Mouse (Mus musculus): ENCODE data around the gene Ttll11.

Gene Ttll11

DNA sequence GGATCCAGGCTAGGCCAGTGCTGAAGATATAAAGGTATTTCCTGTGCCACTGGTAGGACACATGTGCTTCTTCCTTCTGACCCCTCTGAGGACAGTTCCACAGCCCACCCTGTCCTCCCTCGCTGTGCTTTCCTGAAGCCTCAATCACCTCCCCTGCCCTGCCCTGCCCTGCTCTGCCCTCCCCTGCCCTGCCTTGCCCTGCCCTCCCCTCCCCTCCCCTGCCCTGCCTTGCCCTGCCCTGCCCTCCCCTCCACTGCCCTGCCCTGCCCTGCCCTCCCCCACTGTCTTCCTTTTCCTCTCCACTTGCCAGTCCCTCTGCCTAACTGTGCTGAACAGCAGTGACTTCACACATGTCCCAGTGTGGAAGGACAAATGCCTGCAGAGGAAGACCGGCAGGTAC is 160.8 kb downstream of the Ttll11 start:
- no peak for DNase-seq

DNA sequence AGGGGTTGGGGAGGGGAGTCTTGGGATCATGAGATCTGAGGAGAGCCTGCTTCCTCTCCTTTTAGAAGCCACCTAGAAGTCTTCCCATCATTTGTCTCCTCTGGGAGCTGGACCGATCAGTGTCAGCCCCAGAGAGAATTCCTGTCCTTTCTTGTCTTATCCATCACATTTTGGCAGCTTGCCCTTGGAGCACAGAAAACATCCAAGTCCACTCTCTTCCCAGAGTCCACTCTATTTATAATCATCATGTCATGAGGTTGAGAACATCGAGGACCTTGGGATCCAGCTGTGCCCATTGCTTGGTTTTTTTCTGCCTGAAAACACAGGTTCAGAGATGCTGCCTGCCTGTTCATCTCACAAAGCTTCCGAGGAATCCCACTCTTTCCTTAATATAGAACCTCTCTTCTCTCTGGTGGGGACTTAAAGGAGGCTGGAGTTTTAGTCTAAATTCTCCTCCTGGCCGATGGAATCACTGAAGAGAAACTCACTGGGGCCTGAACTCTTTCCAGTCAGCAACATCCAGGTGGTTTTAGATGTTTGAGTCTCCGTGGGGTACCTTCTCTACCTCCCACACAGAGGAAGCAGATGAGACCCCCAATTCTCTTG is 163.6 kb downstream of the Ttll11 start:
- DNase-seq: no peak

DNA sequence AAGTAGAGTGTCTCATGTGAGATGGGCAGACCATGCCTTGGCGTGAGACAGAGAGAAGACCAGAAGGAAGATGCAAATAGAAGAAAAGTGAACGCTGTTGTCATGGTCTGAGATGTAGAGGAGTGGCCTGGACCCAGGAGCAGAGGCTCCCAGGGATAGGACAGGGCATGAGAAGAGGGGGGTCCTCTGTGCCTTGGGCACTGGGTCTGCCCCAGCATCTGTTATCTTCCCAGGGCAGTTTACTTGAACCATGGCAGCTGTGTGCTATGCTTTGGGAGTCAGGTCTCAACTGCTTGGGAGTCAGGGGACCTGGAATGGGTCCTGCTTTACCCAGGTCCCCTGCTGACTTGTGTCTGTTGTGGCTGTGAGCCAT is 167.2 kb downstream of the Ttll11 start:
- DNase-seq: no peak

DNA sequence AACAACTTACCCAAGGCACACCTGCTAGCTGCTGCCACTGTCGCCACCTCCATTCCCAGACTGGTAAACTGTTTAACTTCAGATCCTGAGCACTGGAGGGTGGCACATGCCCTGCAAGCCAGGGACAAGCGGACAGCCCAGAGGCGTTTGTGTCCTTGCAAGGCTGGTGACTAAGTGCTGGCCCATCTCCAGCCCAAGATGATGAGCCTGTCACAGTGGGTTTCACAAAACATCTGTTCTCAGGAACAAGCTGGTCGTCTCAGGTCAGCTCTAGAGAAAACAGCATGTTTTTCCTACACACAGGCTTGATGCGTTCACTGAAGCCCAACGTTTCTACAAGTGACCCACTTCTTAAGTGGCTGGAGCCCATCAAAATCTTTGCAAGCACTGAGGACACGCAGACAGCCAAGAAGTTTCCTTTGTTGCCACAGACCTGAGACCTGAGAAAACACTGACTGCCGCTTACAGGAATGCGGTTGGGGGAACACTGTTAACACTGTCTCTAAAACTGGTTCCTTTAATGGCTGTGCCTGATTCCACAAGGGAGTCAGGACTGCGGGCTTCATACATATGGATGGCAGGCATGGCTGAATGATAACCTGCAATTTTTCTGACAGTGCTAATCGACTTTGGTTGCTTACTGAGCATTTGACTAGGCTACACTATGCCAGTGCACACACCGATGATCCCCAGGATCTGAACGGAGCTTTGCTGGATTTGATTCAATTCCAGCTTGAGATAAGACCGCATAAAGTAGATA is 167.7 kb downstream of the Ttll11 start:
- peak; percentile 7 to 18 for DNase-seq

DNA sequence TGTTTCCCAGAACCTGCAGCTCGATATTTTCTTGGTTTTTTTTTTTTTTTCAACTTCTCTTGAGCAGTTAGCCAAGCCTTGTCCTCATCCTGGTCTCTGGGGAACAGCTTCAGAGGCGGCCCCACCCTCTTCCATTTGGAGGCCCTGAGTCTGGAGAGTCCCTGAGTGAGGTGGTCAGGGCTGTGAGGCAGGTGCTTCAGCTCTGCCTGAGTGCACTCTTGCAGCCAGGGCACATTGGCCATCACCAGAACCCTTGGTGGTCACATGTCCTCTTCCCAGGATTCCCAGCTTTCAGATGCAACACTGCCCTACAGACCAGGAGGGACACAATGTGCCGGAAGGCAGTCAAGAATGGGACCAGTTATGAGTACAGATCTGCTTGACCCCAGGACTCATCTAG is 169.7 kb downstream of the Ttll11 start:
- DNase-seq: no peak

DNA sequence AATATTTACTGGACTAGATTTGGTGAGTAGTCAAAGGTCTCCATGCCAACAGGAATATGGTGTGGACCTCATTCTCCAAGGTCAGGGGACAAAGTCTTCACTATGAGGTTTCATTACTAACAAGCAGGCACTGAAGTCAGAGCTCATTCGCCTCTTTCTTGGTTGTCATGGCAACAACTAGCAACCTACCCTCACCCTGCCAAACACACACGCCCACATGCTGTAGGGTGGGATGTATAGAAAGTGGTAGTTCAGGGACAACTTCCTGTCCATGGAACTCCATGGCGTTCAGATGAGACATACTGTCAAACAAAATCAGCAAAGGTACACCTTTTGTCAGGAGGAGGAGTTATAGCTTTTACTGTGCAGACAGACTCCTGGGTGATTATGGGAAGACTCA is 170.6 kb downstream of the Ttll11 start:
- no peak for DNase-seq

DNA sequence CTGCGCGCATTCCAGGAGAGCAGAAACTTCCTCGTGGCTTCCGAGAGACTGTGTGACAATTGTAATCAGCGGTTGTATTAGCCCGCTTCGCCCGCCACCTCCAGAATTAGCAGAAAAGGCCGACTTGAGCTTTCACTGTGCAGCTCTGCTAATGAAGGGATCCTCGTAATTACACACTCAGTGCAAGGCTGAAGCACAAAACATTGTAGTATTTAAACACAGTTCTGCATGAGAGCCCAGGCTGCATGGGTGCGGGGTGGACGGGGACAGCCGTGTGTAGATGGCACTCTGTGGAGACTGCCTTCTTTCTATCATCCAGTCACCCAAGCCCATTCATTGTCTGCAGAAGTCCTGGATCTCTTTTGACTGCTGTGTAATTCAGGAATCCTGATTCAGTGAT is 173.8 kb downstream of the Ttll11 start:
- peak in 1 of 2 experiments; percentile 19 for DNase-seq

DNA sequence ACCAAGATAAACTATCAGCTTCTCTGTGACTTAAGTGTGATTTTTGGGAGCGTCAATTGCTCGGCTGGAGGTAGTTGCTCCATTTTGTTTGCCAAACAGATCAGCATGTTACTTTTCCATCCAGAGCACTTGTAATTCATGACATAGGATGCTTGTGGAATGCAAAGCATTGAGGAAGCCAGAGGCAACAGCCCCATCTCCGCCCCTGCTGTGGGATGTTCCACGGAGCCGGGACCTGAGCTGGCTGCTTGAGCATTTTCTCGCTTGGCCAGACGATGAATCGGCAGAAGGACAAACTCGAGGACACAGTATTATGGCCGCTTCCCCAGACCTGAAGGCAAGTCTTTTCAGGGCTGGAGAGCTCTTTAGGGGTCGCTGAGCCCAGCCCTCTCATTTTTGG is 176.6 kb downstream of the Ttll11 start:
- no peak for DNase-seq

DNA sequence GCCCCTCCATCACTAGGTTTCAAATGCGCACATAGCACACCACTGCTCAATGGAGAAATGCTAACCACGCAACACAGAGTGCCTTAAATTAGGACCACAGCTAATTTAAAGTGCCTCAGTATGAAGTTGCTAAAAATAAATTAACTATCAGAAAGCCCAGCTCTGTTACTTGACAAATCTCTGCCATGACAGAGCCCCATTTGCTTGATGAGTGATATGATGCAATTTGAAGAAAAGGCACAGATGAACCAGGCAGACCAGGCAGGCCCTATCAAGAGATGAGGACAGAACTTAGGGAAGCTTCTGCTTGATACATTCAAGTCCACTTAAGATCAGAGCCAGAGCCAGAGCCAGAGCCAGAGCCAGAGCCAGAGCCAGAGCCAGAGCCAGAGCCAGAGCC is 178.0 kb downstream of the Ttll11 start:
- no peak for DNase-seq

DNA sequence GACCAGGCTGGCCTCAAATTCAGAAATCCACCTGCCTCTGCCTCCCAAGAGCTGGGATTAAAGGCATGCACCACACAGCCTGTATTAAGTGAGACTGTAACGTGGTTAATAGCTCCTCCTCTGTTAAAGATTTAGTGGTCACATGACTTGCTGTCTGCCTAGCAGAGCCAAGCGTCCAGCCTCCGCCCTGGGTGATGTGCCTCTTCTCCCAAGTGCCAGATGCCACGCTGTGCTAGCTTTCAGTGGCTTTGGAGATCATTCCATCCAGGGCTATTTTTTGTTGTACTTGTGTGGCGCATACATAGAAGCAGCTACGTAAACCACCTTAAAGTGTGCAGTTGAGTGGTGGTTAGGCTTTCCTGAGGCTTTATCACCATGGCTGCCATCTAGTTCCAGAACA is 180.6 kb downstream of the Ttll11 start:
- DNase-seq: no peak

DNA sequence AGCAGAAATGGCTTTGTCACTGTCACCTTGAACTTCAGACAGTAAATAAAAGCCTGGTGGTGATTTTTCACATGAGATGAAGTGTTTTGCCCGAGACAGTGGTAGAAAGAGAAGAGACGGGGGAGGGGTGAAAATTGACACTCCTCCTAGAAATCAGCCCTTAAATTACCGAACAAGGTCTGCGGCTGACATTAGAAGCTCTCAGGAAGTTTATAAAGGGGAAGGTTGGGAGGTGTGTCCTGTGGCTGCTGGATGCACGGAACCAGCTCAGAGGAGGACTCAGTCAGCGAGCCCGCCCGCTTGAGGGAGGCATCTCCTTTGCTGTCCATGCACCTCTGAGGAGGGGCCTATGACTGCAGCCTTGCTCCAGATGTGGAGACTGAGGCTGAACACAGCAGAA is 181.7 kb downstream of the Ttll11 start:
- no peak for DNase-seq

DNA sequence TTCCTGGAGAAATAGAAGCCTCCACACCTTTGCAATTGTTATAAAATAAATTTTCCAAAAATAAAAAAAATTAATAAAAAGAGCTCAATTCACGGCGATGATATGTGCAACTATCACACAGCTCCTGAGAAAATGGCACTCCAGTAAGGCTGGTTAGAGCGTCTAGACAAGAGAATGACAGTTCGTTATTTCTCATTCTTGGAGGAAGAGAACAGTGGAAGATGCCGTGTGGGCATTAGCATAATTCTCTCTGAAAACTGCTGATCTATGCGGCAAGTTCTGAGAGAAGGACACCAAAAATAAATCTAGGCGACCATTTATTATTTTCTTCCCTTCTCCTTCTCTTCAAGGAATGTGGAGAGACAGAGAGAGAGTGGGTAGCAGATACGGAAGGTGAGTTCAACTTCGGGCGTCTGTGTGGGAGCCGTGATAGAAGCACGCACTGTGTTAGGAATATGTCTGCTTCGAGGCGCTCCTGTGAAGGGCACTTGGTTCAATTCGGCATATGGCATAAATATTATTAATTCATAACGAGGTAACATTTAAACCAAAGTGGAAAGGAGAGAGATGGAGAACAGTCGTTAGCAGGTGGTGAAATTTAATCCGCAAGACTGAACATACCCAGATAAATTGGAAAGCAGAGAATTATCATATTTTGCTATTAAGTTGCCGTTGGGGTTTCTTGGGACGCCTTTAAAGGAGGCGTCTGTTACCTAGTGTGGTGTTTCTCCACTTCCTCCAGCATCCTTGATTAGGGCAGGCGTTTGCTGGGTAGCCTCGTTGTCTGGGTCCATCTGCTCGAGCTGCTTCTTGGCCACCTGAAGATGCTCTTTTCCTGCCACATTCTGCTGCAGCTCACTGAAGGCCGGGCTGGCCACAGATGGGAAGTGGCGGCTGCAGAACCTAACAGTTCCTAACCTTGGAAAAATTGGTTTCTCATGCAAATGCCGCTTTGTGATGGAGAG is 190.1 kb downstream of the Ttll11 start:
- no peak for DNase-seq

DNA sequence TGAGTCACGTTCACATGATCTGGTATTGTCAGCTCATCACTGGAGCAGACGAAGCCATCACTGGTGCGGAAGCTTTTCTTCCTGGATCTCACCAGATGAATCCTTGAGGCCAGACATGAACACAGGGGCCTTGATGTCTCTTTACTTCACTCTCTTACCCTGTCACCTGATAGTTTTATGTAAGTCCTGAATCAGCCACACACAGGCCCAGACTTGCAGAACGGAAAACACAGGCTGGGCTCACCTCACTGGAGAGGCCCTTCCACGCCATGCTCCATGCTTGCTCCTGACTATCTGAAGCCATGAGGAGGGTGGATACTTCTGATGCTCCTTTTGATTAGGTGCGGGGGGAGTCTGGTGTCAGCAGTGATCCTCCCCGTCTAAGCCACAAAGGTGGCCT is 193.8 kb downstream of the Ttll11 start:
- no peak for DNase-seq

DNA sequence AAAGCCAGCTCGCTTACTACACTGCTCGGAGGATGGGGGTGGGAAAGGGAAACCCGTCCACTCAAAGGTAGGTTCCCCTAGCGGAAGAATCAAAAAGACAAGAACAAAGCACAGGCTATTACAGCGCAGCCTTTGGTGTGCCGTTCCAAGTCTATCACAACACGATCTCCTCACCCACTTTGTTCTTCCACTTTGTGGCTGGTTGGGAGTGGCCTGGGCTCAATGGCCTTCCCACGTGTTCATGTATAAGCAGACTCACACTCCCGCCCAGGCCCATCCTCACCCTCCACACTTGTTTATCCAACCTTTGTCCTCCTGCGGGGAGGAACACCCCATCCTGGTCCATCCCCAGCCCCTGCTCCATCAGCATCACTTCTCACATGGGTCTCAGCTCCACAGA is 196.3 kb downstream of the Ttll11 start:
- no peak for DNase-seq

DNA sequence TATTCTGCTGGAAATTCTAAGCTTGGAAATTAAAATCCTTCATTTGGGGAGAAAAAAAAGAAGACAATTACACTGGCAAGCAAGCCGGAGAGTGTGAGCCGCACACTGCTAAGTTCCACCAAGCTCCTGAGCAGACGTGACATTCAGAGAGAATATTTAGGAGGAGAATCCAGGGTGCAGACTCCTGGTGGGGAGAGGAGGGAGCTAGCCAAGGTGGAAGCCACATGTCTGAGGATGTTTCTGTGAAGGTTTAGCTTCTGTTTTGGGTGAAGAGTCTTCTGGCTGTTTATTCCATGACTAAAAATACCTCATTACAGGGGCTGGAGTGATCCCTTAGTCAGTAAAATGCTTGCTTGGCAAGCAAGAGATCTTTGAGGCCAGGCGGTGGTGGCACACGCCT is 200.4 kb downstream of the Ttll11 start:
- DNase-seq: no peak

DNA sequence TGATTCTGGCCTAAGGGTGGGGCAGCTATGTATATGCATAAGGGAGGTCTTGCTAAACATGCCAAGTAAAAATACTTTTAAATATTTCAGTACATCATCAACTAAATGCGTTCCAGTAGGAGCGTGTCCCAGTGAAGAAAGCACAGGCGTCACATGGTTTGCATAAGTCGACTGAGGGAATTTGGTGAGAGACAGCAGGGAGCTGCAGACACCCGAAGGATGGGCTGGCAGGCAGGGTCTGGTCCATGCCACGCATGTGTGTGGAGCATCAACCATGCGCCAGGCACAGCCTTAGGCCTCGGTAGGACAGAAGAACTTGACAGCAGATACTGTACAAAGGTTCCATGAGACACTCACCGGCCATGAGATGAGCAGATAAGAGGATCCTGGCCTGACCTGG is 202.8 kb downstream of the Ttll11 start:
- no peak for DNase-seq

DNA sequence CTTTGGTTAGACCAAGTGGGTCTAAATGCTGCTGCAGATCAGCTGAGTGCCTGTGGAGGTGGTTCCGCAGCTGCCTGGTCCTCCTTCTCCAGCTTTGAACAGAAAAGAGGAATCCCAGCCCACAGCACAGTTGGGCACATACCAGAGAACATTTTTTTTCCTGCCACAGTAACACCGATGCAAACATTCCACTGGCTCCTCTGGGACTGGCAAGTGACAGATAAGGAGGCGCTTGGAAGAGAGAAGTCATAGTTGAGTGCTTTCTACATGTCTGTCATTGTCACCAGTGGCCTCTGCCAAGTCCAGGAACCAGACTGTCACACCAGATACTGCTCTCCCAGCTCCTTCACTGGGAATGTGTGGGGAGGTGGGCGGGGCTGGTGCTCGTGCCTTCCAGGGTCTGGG is 204.1 kb downstream of the Ttll11 start:
- DNase-seq: no peak

DNA sequence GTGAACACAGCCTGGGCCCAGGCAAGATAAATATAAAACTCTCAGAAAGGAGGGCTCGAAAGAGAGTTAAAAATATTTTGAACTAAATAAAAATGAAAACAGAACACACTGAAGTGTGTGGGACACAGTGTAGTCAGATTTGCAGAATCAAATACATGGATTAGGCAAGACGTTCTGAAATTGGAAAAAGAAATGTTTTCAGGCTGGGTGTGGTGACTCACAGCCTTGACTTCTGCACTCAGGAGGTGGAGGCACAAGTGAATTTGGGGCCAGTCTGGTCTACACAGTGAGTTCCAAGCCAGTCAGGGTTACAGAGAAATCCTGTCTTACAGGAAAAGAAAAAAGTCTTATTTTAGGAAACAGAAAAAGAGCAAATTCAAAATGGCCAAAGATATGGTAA is 209.2 kb downstream of the Ttll11 start:
- no peak for DNase-seq

DNA sequence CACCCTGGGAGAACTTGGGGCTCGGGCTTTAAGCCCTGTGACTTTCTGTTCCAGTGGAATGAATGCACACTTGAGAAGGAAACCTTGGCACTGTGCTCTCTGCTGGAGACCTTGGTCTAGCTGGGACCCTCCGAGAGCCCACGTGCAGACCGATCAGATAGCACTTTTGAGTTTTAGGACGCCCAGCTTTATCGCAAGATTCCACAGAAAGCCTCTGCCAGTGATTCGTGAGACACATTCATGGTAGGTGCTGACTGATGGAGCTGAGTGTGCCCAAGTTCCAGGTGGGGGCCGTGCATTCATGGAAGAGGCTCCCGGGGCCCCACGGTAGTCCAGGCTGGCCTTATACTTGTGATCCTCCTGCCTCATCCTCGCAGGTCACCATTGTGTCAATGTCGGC is 210.3 kb downstream of the Ttll11 start:
- no peak for DNase-seq

DNA sequence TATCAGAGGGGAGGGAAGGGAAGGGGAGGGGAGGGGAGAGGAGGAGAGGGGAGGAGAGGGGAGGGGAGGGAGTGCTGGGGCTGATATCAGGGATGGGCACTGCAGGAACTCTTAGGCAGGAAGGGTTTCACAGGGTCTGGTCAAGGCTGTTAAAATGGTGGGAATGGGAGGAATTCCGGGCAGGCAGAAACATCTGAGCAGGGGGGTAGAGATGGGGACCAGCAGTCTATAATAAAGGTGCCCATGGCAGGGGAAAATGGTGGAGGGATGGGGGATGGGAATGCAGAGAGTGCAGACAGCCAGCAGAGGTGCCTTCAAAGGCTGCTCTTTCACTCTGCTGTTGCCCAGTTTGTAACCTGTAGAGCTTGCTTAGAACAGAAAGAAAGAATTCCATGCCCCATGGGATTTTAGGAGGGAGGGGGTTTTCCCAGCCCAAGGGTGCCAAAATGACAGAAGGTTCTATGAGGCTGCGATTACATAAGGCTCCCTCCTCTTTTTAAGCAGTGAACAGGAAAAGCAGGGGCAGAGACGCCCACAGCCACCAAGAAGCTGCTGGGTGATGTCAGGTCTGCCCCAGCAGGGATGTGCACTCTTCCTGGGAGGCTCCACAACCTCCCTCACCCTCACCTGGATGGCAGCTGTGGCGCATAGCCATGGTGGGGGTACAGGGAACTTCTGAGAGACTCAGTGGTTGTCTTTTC is 211.0 kb downstream of the Ttll11 start:
- no peak for DNase-seq

DNA sequence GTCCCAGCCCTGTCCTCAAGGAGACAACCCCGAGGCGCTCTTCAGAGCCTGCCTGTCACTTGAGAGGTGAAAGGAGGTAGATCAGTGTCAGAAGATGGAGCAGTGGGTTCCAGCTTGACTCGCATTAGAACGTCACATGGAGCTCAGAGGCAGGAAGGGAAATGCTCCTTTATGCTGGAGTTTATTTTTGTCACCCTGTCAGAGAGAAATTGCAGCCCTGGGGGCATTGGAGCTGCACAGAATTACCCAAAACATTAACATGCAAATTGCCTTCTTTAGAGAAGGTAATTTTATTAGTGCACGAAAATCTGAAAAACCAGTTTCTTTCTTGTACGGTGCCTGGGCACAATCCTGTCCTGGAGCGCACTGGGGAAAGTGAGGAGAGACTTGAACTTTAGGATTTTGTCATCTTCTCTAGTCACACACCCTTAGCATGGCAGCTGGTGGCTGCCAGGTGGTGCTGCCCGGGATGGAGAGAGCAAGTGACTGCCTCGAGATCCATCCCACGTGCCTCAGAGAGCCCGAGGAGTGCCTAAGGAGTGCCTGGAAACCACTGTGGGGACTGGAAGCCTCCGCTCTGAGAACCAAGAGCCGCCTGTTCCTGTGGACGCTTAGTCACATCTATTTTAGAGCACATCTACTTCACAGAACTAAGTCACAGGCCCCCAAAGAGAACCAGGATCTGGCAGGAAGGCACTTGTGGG is 211.7 kb downstream of the Ttll11 start:
- DNase-seq: peak in 1 of 2 experiments; percentile 44

DNA sequence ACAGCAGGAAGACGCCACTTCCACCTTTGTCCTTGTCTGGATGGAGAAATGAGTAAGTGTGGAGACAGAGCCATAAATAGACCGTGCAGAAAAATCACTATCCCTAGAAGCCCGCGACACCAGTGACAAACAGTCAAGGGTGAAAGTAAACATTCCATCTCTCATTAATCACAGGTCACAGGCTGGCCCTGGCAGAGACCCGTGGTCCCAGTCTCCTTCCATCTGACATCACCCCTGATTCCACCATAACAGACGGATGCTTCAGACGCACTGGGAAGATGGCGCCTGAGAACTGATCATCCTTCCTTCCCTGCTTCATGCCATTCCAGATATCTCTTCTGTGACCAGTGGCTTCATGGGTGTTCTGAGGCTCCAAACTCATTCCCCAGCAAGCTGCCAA is 215.4 kb downstream of the Ttll11 start:
- DNase-seq: no peak
